Mouse (Mus musculus) embryonic facial prominence, embryonic 10.5 days (tissue): Measurements from ENCODE around the gene Tm7sf3. TPM values are rescaled to one million over a fixed set of nuclear protein-coding genes. Genes with fewer than 3 reads are reported as not detected.

ENCODE experiments used
- DNase-seq: peaks from one replicate; pipeline ENCODE4 v3.0.0-alpha.2; 2017; ENCODE audit warnings: low spot score
- H3K27ac ChIP-seq: fragments of 300-500 bp; sonication (generic); replicated peaks from 2 replicates; pipeline ENCODE4 v1.5.1; 2016; ENCODE audit warnings: mild to moderate bottlenecking
- H3K27me3 ChIP-seq: fragments of 300-500 bp; sonication (generic); replicated peaks from 2 replicates; pipeline ENCODE4 v1.6.1; 2016; ENCODE audit warnings: low read depth, mild to moderate bottlenecking; ENCODE audit not compliant: poor library complexity, severe bottlenecking
- H3K36me3 ChIP-seq: fragments of 300-500 bp; sonication (generic); replicated peaks from 2 replicates; pipeline ENCODE4 v1.6.1; 2016; ENCODE audit warnings: mild to moderate bottlenecking, moderate library complexity
- H3K4me1 ChIP-seq: fragments of 300-500 bp; sonication (generic); 2 replicates; pipeline ENCODE4 v1.6.1; 2016
- H3K4me3 ChIP-seq: fragments of 300-500 bp; sonication (generic); 2 replicates; pipeline ENCODE4 v1.5.1; 2016; ENCODE audit warnings: mild to moderate bottlenecking, moderate library complexity
- H3K9me3 ChIP-seq: fragments of 300-500 bp; sonication (generic); 2 replicates; pipeline ENCODE4 v1.6.1; 2016; ENCODE audit warnings: mild to moderate bottlenecking
- WGBS: fragments of 180-500 bp; shearing (Covaris S2); methylation state at CpG from one replicate; pipeline ENCODE4 v1.1.7; 2016; 5-methylcytosine and 5-hydroxymethylcytosine counted together
- polyA plus RNA-seq: library from polyadenylated mRNA; unstranded; fragments of >200 nt; fragmentation: Nextera tagmentation; extraction: Ambion mirVana; gene quantifications from 2 replicates; pipeline ENCODE4 v1.2.1, GENCODE M21; 2016

The Tm7sf3 gene
- polyA plus RNA-seq, 1 experiment from 2014 or later = 27.5 TPM

DNA sequence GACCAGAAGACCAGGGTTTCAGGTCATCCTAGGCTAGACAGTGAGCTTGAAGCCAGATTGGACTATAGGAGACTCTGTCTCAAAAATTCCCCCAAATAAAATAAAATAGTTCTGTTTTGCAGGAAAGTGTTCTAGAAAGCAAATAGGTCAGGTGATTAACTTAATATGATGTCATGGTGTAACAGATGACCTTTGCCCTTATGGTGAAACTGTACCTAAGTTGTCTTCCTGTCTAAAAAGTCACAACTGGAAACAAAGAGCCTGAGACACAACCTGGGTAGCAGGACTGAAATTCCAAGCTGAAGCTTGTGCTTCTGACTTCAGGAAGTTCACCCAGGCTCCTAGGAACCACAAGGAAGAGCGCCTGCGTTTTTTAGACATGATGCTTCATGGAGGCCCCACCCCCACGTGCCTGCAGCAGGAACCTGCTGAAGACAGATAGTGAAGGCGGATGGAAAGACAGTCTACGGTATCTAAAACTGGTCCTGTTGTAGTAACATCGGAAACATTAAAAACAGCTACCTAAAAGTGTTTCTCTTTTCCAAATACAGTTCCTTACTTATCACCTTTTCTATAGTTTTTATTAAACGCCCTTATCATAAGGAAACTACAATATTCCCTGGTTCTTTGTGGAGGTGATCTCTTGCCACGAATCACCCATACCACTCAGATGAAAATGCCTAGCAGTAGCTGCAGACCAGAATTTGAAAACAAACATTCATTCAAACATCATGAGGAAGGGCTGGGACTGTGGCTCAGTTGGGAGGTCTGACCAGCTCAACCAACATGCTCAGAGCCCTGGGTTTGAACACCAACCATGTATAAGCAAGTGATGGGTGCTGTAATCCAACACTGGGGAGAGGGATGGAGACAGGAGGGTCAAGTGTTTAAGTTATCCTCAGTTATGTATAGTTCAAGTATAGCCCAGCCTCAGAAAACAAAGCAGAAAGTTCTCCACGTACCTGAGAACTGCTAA is 12.6 kb downstream of the Tm7sf3 start:
- no peak overlapping the region for H3K4me3 ChIP-seq
- WGBS = 83% methylated on average over 9 of the region's 9 CpGs
- no peak for DNase-seq
- H3K4me1 ChIP-seq = peaks cover 25% of the 10 kb centered on the region
- H3K27me3 ChIP-seq = no peaks in the 10 kb centered on the region
- 0 out of 2 replicates have a peak, but pooled peaks cover 1% of the 10 kb centered on the region for H3K36me3 ChIP-seq
- H3K9me3 ChIP-seq = no peaks in the 10 kb centered on the region
- no peak overlapping the region for H3K27ac ChIP-seq

DNA sequence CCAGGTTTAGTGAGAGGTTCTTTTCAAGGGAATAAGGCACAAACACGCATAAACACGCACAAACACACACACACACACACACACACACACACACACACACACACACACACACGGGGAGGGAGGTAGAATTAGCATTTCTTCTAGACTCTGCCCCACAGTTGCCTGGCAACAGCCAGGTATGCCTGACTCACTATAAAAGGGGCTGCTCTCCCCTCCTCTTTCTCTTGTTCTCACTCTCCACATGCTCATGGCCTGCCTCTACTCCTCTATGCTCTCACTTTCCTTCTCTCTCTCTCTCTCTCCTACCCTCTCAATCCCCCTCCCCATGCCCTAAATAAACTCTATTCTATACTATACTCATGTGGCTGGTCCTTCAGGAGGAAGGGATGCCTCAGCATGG is 14.5 kb downstream of the Tm7sf3 start:
- peaks cover 20% of the 10 kb centered on the region for H3K36me3 ChIP-seq
- no peak overlapping the region for H3K4me3 ChIP-seq
- no peaks in the 10 kb centered on the region for H3K27me3 ChIP-seq
- WGBS = 91% methylated on average over 3 of the region's 3 CpGs
- no peaks in the 10 kb centered on the region for H3K9me3 ChIP-seq
- no peak overlapping the region for H3K27ac ChIP-seq
- DNase-seq = no peak
- H3K4me1 ChIP-seq = peaks cover 14% of the 10 kb centered on the region

DNA sequence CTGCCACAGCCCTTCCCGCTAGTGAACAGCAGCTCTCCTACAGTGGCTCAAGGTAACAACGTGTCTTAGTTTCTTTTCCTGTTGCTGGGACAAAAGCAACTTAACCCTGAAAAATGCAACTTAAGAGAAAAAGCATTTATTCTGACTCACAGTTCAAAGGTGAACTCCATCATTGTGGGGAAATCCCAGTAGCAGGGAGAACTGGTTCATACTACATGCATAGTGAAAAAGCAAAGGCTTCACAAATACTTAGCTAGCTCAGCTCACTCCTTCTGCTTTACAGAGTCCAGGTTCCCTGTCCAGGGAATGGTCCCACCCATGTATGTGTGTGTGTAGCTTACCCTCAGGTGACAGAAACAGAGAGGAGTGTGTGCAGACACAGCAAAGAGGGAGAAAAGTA is 26.0 kb downstream of the Tm7sf3 start:
- H3K9me3 ChIP-seq = no peaks in the 10 kb centered on the region
- no peak overlapping the region for H3K4me3 ChIP-seq
- DNase-seq = no peak
- 92% methylated on average over 2 of the region's 2 CpGs for WGBS
- no peak overlapping the region for H3K27ac ChIP-seq
- H3K36me3 ChIP-seq = peaks cover 86% of the 10 kb centered on the region
- H3K27me3 ChIP-seq = no peaks in the 10 kb centered on the region
- H3K4me1 ChIP-seq = no peaks in the 10 kb centered on the region

DNA sequence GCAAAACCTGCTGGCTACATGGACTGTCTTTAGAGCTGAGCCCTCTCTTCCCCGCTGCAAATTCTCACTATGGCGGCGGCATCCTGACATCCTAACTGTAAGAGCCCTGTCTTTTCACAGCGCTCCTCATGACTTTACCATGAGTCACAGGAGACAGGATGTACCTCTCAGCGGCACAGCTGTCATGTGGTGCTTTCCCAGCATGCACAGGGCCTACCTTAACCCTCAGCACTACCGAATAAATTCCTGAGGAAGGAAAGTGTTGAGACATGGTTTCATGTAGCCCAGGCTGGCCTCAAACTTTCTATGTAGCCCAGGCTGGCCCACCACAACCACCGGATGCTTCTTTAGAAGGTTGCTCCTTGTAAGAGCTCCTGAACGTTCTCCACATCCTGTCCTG is 26.7 kb downstream of the Tm7sf3 start:
- no peaks in the 10 kb centered on the region for H3K4me1 ChIP-seq
- H3K9me3 ChIP-seq = no peaks in the 10 kb centered on the region
- 96% methylated on average over 8 of the region's 8 CpGs for WGBS
- peaks cover 87% of the 10 kb centered on the region for H3K36me3 ChIP-seq
- no peak overlapping the region for H3K4me3 ChIP-seq
- H3K27me3 ChIP-seq = no peaks in the 10 kb centered on the region
- no peak for DNase-seq
- H3K27ac ChIP-seq = no peak overlapping the region

DNA sequence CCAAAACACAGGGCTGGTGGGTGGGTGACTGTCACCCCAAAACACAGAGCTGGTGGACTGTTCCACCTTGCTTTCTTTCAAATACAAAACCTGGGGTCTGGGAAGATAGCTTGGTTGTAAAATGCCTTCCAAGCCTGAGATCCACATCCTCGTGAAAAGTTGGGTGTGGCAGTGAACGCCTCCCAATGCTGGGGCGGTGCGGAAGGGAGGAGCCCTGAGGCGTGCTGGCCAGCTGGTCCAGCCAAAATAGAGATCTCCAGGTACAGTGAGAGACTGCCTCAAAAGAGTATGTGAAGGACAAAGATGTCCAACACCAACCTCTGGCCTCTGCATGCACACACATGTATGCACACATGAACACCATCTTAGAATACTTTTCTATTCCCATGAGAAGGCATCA is 28.1 kb downstream of the Tm7sf3 start:
- Histone ChIP-seq H3K9me3 (no peaks in the 10 kb centered on the region), H3K4me1 (no peaks in the 10 kb centered on the region), H3K27me3 (no peaks in the 10 kb centered on the region), H3K4me3 (no peak overlapping the region), H3K36me3 (peaks cover 88% of the 10 kb centered on the region), H3K27ac (no peak overlapping the region)
- no peak for DNase-seq
- 95% methylated on average over 5 of the region's 5 CpGs for WGBS

DNA sequence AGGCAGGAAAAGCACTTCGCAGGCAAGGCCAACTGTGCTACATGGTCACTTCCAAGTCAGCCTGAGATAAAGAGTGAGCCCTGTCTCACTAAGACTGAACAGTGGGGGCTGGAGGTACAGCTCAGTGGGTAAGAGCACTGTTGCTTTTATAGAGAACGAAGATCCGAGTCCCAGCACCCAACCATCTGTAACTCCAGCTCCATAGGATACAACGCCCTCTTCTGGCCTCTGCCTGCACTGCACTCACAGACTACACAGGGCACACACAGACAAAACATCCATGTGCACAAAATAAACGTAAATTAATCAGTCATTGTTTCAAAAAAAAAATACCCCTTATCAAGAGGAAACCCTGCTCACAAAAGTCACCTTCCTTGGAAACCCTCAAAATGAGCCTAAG is 28.7 kb downstream of the Tm7sf3 start:
- Histone ChIP-seq H3K4me3 (no peak overlapping the region), H3K36me3 (peaks cover 90% of the 10 kb centered on the region), H3K27ac (no peak overlapping the region), H3K27me3 (no peaks in the 10 kb centered on the region), H3K4me1 (no peaks in the 10 kb centered on the region), H3K9me3 (no peaks in the 10 kb centered on the region)
- no peak for DNase-seq
- WGBS = 91% methylated on average over 5 of the region's 5 CpGs

DNA sequence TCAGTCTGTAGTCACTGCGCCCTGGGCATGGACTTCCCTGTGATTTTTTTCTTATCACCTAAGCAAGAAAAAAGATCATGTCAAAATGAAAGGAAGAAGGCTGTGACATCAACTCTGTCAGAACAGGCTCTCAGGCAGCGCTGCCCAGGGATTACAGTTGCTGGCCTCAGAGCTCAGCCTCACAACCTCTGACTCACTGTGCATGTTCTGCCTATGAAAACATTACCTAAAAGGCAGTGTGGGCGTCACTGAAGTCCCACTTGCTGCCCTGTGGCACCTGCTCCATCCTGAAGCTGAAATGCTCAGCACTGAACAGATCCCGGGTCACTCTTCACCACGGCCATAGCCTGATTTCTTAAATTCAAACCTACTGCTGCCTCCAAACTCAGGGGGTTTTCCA is 29.9 kb downstream of the Tm7sf3 start:
- Histone ChIP-seq H3K36me3 (peaks cover 88% of the 10 kb centered on the region), H3K9me3 (no peaks in the 10 kb centered on the region), H3K27ac (no peak overlapping the region), H3K4me3 (no peak overlapping the region), H3K27me3 (no peaks in the 10 kb centered on the region), H3K4me1 (no peaks in the 10 kb centered on the region)
- WGBS = 90% methylated on average over 5 of the region's 5 CpGs
- DNase-seq = no peak

DNA sequence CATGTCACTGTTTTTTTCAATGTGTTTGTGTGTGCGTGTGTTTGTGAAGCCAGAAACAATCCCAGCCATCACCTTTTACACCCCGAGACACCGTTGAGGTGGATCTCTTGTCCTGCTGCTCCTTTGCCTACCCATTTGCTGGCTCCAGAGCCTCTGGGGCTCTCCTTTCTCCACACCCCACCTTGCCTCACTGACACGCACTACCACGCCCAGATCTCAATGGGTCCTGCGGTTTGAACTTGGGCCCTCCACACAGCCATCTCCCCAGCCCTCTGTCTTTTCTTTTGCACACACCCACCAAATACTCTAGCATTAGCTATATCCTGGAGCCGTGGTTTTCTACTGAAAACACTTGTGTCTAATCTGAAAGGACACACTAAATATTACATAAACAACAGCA is 30.7 kb downstream of the Tm7sf3 start:
- H3K27ac ChIP-seq = no peak overlapping the region
- H3K9me3 ChIP-seq = no peaks in the 10 kb centered on the region
- H3K4me3 ChIP-seq = no peak overlapping the region
- H3K4me1 ChIP-seq = no peaks in the 10 kb centered on the region
- H3K27me3 ChIP-seq = no peaks in the 10 kb centered on the region
- peaks cover 88% of the 10 kb centered on the region for H3K36me3 ChIP-seq
- DNase-seq = no peak
- 92% methylated on average over 7 of the region's 7 CpGs for WGBS

DNA sequence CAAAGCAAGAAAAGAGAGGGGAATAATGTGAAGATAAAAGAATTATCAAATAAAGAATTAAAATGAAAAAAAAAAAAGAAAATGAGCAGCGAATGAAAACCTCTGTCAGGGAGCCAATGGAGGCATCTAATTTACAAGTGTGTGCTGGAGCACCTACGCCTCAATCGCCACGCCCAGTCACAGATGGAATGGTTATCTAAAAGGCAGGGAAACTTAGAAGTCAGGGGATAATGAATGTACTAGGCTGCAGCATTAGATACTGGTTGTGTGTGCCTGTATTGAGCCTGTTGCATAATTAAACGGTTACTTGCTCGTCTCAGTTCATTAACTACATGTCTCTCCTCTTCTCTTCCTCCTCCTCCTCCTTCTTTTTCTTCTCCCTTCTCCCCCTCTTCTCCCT is 31.2 kb downstream of the Tm7sf3 start:
- H3K9me3 ChIP-seq = no peaks in the 10 kb centered on the region
- H3K36me3 ChIP-seq = peaks cover 88% of the 10 kb centered on the region
- no peak overlapping the region for H3K27ac ChIP-seq
- no peaks in the 10 kb centered on the region for H3K4me1 ChIP-seq
- WGBS = 91% methylated on average over 6 of the region's 6 CpGs
- no peaks in the 10 kb centered on the region for H3K27me3 ChIP-seq
- no peak overlapping the region for H3K4me3 ChIP-seq
- no peak for DNase-seq

DNA sequence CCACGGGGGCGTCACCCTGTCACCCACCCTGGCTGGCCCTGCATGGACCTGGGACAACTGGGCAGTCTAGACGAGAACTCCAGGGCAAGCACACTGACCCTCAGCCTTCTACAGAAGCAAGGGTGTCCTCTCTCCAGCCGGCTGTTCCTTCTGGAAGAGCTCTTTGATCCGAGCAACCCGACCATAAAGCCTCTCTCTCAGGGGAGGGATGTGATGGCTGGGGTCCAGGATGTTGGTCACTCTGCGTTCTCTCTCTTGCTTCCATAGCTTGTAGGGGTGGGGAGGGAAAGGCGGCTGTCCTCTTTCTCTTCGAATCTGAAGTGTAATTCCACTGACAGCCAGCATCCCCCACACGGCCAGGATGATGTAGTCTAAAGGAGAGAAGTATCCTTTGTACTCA is 39.0 kb downstream of the Tm7sf3 start:
- WGBS = 89% methylated on average over 10 of the region's 10 CpGs
- H3K36me3 ChIP-seq = peaks cover 95% of the 10 kb centered on the region
- H3K4me3 ChIP-seq = no peak overlapping the region
- no peak overlapping the region for H3K27ac ChIP-seq
- no peaks in the 10 kb centered on the region for H3K4me1 ChIP-seq
- no peaks in the 10 kb centered on the region for H3K27me3 ChIP-seq
- no peak for DNase-seq
- H3K9me3 ChIP-seq = no peaks in the 10 kb centered on the region

DNA sequence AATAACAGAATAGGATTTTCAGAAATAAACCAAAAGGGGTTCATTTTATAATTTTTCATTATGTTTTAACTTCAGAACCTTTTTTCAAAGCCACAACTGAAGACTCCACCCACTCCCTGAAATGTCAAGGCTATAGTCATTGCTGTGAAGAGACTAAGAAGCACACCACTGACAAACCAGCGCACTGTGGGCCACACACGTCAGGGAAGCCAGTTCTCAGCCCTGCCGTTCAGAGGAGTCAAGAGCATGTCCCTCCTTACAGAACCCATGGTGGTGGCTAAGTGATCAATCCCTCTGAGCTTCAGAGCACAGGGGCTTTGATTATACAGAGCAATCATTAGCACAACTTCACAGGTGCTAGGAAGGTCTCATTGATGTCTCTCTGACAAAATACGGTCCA is 40.0 kb downstream of the Tm7sf3 start:
- Histone ChIP-seq H3K27ac (no peak overlapping the region), H3K27me3 (no peaks in the 10 kb centered on the region), H3K9me3 (no peaks in the 10 kb centered on the region), H3K4me3 (no peak overlapping the region), H3K4me1 (no peaks in the 10 kb centered on the region), H3K36me3 (peaks cover 96% of the 10 kb centered on the region)
- 92% methylated on average over 4 of the region's 4 CpGs for WGBS
- DNase-seq = no peak

DNA sequence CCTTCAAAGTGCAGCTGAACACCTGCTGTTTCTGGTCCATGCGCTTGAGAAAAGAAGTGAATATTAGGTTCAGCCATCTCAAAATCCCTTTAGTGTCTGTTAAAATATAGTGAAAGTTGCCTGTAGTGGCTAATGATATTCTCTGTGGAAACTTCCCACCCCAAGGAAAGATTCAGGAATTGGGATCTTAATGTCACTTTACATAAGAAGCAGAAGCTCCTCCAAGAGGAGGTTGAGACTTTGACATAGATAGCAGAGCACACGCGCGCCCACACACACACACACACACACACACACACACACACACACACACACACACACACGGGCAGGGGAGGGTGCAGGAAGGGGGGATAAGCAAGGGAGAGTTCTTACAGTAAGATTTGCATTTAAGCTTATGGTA is 57.5 kb downstream of the Tm7sf3 start:
- Histone ChIP-seq H3K4me3 (no peak overlapping the region), H3K27me3 (no peaks in the 10 kb centered on the region), H3K4me1 (0 out of 2 replicates have a peak, but pooled peaks cover 4% of the 10 kb centered on the region), H3K36me3 (peaks cover 53% of the 10 kb centered on the region), H3K27ac (no peak overlapping the region), H3K9me3 (no peaks in the 10 kb centered on the region)
- WGBS = 98% methylated on average over 5 of the region's 5 CpGs
- no peak for DNase-seq

DNA sequence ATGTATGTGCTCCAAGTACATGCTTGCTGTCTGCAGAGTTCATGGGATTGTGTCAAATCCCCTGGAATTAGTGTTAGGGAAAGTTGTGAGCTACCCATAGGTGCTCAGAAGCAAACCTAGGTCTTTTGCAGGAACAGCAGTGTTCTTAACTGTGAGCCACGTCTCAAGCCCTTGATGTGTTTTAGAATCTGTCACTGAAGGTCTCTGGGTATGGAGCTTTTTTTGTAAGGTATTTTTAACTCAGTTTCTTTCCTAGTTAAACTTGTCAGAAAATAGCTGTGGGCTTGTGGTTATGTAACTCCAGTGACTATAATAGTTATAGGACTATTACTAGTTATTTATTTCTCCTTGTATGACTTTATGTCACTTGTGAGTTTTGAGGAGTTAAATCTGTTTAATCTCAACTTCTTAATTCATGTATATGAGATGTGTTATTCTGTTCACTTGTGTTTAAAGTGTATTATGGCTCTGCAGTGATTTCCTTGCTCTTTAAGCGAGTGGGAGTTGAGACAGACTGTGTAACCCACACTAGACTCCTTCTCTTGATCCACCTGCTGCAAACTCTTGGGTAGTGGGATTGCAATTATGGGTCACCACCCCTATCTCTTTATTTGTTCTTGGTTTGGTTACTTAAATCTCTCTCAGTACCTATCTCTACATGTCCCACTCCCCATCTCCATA is 59.1 kb downstream of the Tm7sf3 start:
- Histone ChIP-seq H3K27me3 (no peaks in the 10 kb centered on the region), H3K4me3 (no peak overlapping the region), H3K9me3 (no peaks in the 10 kb centered on the region), H3K4me1 (peaks cover 17% of the 10 kb centered on the region), H3K36me3 (peaks cover 37% of the 10 kb centered on the region), H3K27ac (no peak overlapping the region)
- WGBS = 90% methylated on average over 2 of the region's 2 CpGs
- DNase-seq = no peak
